Mouse (Mus musculus) heart, adult 2 months (tissue): ENCODE data around the gene Gm13693.
"Not testable (repeated sequence)": the region's sequence is repeated elsewhere in the genome, so short reads cannot be mapped to it uniquely, and the experiment has no call there.

Experiments used
- CTCF ChIP-seq: fragments of 200-600 bp; IDR thresholded peaks from 2 replicates; pipeline ENCODE4 v1.8.1; 2022; ENCODE audit warnings: antibody characterized with exemption, mild to moderate bottlenecking, moderate library complexity
- EP300 ChIP-seq: fragments of 200-500 bp; IDR thresholded peaks from 2 replicates; pipeline ENCODE4 v1.6.1; 2011; ENCODE audit warnings: low read depth, low read length, control low read depth; ENCODE audit not compliant: insufficient read depth
- POLR2A ChIP-seq: fragments of 200-500 bp; IDR thresholded peaks from 2 replicates; pipeline ENCODE4 v1.6.1; 2011; ENCODE audit warnings: mild to moderate bottlenecking, low read depth, low read length, control low read depth; ENCODE audit not compliant: insufficient read depth

DNA sequence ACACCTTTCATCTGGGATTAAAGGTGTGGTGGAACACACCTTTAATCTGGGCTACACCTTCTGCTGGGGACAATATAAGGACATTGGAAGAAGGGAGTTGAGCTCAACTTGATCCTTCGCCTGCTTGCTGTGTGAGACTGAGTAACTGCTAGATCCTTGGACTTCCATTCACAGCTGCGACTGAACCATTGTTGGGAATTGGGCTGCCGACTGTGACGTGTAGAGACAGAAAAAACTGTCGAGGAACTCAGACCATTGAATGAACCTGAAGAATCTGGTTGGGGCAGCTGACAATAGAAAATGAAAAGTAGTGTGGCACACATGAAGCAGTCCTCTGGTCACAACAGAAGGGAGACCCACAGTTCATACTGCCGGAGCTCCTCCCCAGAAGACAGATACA lies 5.7 kb downstream of the Gm13693 start, which contains the start of gene Gm13695:
- not testable (repeated sequence) for TF ChIP-seq CTCF, POLR2A, EP300
